Mouse (Mus musculus): Measurements from ENCODE around the gene Cnga4. TPM values are rescaled to one million over a fixed set of nuclear protein-coding genes. Genes with fewer than 3 reads are reported as not detected.
"Not testable (repeated sequence)": the region's sequence is repeated elsewhere in the genome, so short reads cannot be mapped to it uniquely, and the experiment has no call there.

Cnga4 gene
- polyA plus RNA-seq (2015; fragmentation: Nextera tagmentation; extraction: Ambion mirVana), result not detected in 2 replicates

DNA sequence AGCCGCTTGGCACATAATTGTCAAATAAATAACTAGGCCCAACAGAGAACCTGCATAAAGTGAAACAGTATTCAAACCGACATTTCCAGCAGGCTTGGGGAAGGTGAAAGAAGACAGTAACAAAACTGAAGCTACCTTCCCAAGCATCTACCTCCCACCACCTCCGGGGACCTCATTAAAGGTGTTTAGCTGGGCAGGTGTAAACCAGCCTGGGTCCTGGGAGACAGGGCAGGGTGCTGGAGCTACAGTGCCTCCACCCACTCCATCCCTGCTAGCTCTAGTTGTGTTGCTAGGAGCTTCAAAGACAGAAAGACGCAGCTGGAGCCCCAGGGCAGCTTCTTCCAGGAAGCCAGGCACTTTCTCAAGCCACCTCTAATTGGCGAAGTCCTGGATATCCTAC, at the start of gene Cnga4:
Cnga4 (plus strand) TSS at position 301 of the 400 bp plus-strand sequence.
- H3K9me3 ChIP-seq (replicated peaks; ENCODE audit: control insufficient read depth, low read length), result no peaks in the 10 kb centered on the region
- H3K27ac ChIP-seq (ENCODE audit: low read length), result no peak within 1 kb of the TSS
- no peak within 1 kb of the TSS for H3K4me3 ChIP-seq (ENCODE audit: low read depth, low read length)
- H3K9ac ChIP-seq (ENCODE audit: low read depth, low read length), result no peak within 1 kb of the TSS
- peaks cover 5% of the 10 kb centered on the region for H3K4me1 ChIP-seq (ENCODE audit: control insufficient read depth, low read depth, low read length)
- WGBS (ENCODE audit: insufficient replicate concordance), result 44% methylated on average over 5 of the region's 5 CpGs
- no peak within 1 kb of the TSS for H3K4me2 ChIP-seq (ENCODE audit: low read depth, low read length)
- ATAC-seq (ENCODE audit: low read depth), result no peak
- H3K36me3 ChIP-seq (ENCODE audit: control insufficient read depth, insufficient read depth), result no peaks in the 10 kb centered on the region
- H3K27me3 ChIP-seq (ENCODE audit: control insufficient read depth, insufficient read depth, low read depth, low read length), result no peaks in the 10 kb centered on the region

DNA sequence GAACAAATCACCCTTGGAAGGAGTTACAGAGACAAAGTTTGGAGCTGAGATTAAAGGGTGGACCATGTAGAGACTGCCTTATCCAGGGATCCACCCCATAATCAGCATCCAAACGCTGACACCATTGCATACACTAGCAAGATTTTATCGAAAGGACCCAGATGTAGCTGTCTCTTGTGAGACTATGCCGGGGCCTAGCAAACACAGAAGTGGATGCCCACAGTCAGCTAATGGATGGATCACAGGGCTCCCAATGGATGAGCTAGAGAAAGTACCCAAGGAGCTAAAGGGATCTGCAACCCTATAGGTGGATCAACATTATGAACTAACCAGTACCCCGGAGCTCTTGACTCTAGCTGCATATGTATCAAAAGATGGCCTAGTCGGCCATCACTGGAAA, 48.3 kb upstream of the Cnga4 start:
- not testable (repeated sequence) for H3K4me2 ChIP-seq (ENCODE audit: low read depth, low read length); H3K27me3 ChIP-seq (ENCODE audit: control insufficient read depth, insufficient read depth, low read depth, low read length); H3K4me3 ChIP-seq (ENCODE audit: low read depth, low read length); H3K9me3 ChIP-seq (replicated peaks; ENCODE audit: control insufficient read depth, low read length); H3K36me3 ChIP-seq (ENCODE audit: control insufficient read depth, insufficient read depth); ATAC-seq (ENCODE audit: low read depth); H3K9ac ChIP-seq (ENCODE audit: low read depth, low read length); H3K27ac ChIP-seq (ENCODE audit: low read length); H3K4me1 ChIP-seq (ENCODE audit: control insufficient read depth, low read depth, low read length)
- WGBS (ENCODE audit: insufficient replicate concordance), result no CpG with 5 or more reads among the region's 5 CpGs

DNA sequence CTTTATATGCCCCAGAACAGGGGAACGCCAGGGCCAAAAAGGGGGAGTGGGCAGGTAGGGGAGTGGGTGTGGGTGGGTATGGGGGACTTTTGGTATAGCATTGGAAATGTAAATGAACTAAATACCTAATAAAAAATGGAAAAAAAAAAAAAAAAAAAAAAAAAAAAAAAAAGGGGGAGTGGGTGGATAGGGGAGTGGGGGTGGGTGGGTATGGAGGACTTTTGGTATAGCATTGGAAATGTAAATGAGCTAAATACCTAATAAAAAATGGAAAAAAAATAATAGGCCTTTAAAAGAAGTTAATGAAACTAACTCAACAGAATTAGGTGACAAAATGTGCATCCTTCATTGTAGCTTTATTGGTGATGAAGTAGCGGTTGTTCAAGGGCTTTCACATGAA, 47.9 kb upstream of the Cnga4 start:
- H3K27me3 ChIP-seq (ENCODE audit: control insufficient read depth, insufficient read depth, low read depth, low read length); H3K4me1 ChIP-seq (ENCODE audit: control insufficient read depth, low read depth, low read length); H3K9ac ChIP-seq (ENCODE audit: low read depth, low read length); H3K4me3 ChIP-seq (ENCODE audit: low read depth, low read length); ATAC-seq (ENCODE audit: low read depth); H3K27ac ChIP-seq (ENCODE audit: low read length); H3K36me3 ChIP-seq (ENCODE audit: control insufficient read depth, insufficient read depth); H3K4me2 ChIP-seq (ENCODE audit: low read depth, low read length); H3K9me3 ChIP-seq (replicated peaks; ENCODE audit: control insufficient read depth, low read length): not testable (repeated sequence)
- WGBS (ENCODE audit: insufficient replicate concordance), result 76% methylated on average over 1 of the region's 2 CpGs

DNA sequence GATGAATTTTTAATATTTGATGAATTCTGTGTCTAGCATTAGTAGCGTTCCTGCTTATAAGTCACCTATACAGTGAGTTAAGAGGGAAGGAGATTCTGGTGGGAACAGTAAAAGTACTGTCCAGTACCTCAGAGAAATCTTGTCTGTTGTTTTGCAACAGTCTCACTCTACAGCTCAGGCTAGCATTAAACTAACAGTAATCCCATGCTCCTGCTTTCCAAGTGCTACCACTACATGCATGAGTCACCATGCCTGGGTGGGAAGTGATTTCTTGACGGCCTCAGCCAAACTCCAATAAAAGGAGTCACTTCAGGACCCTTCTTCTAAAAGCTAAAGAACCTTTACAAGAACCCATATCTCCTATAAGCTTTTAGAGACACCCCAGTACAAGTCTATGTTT, 42.7 kb upstream of the Cnga4 start:
- ATAC-seq (ENCODE audit: low read depth), result no peak
- H3K9me3 ChIP-seq (replicated peaks; ENCODE audit: control insufficient read depth, low read length), result no peaks in the 10 kb centered on the region
- 59% methylated on average over 2 of the region's 2 CpGs for WGBS (ENCODE audit: insufficient replicate concordance)
- no peaks in the 10 kb centered on the region for H3K36me3 ChIP-seq (ENCODE audit: control insufficient read depth, insufficient read depth)
- no peak overlapping the region for H3K4me3 ChIP-seq (ENCODE audit: low read depth, low read length)
- no peak overlapping the region for H3K4me2 ChIP-seq (ENCODE audit: low read depth, low read length)
- no peak overlapping the region for H3K9ac ChIP-seq (ENCODE audit: low read depth, low read length)
- no peaks in the 10 kb centered on the region for H3K27me3 ChIP-seq (ENCODE audit: control insufficient read depth, insufficient read depth, low read depth, low read length)
- H3K4me1 ChIP-seq (ENCODE audit: control insufficient read depth, low read depth, low read length), result no peaks in the 10 kb centered on the region
- H3K27ac ChIP-seq (ENCODE audit: low read length), result no peak overlapping the region

DNA sequence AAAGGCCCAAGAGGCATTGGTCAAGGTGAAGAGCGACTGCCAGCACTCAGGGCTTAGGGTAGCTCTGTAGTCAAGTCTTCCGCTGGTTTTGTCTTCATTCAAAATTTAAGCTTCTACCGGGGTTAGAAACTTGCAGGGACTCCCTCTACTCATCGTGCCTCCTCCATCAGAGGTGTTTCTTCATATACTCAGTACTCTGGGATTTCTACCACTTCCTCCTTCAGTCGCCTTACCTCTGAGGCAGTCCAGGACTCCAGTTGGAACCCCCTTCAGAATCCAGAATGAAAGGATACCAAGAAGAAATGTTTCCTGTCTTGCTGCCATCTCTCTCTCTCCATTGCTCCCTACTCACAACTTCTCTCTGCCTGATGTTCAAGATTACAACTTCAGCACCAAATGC, 37.1 kb upstream of the Cnga4 start:
- no peaks in the 10 kb centered on the region for H3K4me1 ChIP-seq (ENCODE audit: control insufficient read depth, low read depth, low read length)
- H3K4me3 ChIP-seq (ENCODE audit: low read depth, low read length), result no peak overlapping the region
- 0 out of 2 replicates have a peak, but pooled peaks cover 3% of the 10 kb centered on the region for H3K36me3 ChIP-seq (ENCODE audit: control insufficient read depth, insufficient read depth)

DNA sequence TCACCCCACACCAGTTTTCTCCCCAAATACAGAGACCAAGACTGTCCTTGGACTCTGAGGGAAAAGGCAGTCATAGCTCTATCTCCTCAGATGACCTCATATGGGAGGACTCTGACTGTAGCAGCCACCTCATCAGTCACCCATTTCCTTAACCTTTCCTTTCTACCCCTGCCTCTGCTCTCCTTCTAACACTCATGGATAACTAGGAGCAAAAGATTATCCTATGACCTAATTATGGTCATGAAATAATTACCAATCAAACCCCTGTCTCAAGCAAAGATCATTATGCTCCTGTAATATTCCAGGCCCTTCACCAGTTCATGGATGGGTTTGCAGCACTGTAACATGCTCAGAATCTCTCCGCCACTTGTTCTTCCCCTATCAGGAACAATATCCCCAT, 36.4 kb upstream of the Cnga4 start, which contains the start of gene Olfr692:
Olfr692 (plus strand) TSS at position 301 of the 400 bp plus-strand sequence.
- no peak within 1 kb of the TSS for H3K4me2 ChIP-seq (ENCODE audit: low read depth, low read length)
- WGBS (ENCODE audit: insufficient replicate concordance), result 50% methylated on average over 1 of the region's 1 CpGs
- no peaks in the 10 kb centered on the region for H3K27me3 ChIP-seq (ENCODE audit: control insufficient read depth, insufficient read depth, low read depth, low read length)
- H3K27ac ChIP-seq (ENCODE audit: low read length), result no peak within 1 kb of the TSS
- H3K9ac ChIP-seq (ENCODE audit: low read depth, low read length), result no peak within 1 kb of the TSS
- no peak for ATAC-seq (ENCODE audit: low read depth)
- no peaks in the 10 kb centered on the region for H3K4me1 ChIP-seq (ENCODE audit: control insufficient read depth, low read depth, low read length)
- H3K4me3 ChIP-seq (ENCODE audit: low read depth, low read length), result no peak within 1 kb of the TSS
- H3K36me3 ChIP-seq (ENCODE audit: control insufficient read depth, insufficient read depth), result 0 out of 2 replicates have a peak, but pooled peaks cover 3% of the 10 kb centered on the region
- no peaks in the 10 kb centered on the region for H3K9me3 ChIP-seq (replicated peaks; ENCODE audit: control insufficient read depth, low read length)

More for the DNA sequence above, 37.1 kb upstream of the Cnga4 start:
- Histone ChIP-seq H3K27me3 (ENCODE audit: control insufficient read depth, insufficient read depth, low read depth, low read length) (no peaks in the 10 kb centered on the region), H3K27ac (ENCODE audit: low read length) (no peak overlapping the region), H3K9me3 (replicated peaks; ENCODE audit: control insufficient read depth, low read length) (no peaks in the 10 kb centered on the region), H3K4me2 (ENCODE audit: low read depth, low read length) (no peak overlapping the region), H3K9ac (ENCODE audit: low read depth, low read length) (no peak overlapping the region)
- no peak for ATAC-seq (ENCODE audit: low read depth)
- 61% methylated on average over 5 of the region's 5 CpGs for WGBS (ENCODE audit: insufficient replicate concordance)

DNA sequence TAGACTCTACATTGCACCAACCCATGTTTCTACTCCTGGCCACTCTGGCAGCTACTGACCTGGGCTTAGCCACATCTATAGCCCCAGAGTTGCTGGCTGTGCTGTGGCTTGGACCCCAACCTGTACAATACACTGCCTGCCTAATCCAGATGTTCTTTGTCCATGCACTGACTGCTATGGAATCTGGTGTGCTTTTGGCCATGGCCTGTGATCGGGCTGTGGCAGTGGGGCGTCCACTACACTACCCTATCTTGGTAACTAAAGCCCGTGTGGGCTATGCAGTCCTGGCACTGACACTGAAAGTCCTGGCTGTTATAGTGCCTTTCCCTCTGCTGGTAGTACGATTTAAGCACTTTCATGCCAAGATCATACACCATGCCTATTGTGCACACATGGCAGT, 35.8 kb upstream of the Cnga4 start:
- Histone ChIP-seq H3K9me3 (replicated peaks; ENCODE audit: control insufficient read depth, low read length) (no peaks in the 10 kb centered on the region), H3K4me3 (ENCODE audit: low read depth, low read length) (no peak overlapping the region), H3K27me3 (ENCODE audit: control insufficient read depth, insufficient read depth, low read depth, low read length) (no peaks in the 10 kb centered on the region), H3K27ac (ENCODE audit: low read length) (no peak overlapping the region), H3K36me3 (ENCODE audit: control insufficient read depth, insufficient read depth) (0 out of 2 replicates have a peak, but pooled peaks cover 3% of the 10 kb centered on the region), H3K4me2 (ENCODE audit: low read depth, low read length) (no peak overlapping the region), H3K4me1 (ENCODE audit: control insufficient read depth, low read depth, low read length) (peaks cover 2% of the 10 kb centered on the region; the same call in 1 of the 2 replicates), H3K9ac (ENCODE audit: low read depth, low read length) (no peak overlapping the region)
- WGBS (ENCODE audit: insufficient replicate concordance), result 61% methylated on average over 4 of the region's 4 CpGs
- no peak for ATAC-seq (ENCODE audit: low read depth)

DNA sequence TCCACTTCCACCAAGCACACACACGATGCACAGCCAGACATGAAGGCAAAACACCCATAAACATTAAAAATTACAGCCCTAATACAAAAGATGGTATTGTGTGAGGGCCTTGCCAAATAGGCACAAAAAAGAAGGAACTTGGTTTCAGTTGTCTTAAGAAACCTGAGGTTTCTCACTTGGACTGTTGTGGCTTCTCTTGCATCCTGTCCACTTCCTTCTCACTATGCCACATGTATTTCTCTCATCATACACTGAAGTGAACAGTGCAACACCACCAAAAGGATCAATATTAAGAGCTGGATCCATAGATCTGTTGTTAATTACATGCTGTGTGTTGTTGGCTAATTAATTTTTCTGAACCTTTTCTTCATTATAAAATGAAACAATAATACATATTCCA, 31.5 kb upstream of the Cnga4 start:
- no peaks in the 10 kb centered on the region for H3K9me3 ChIP-seq (replicated peaks; ENCODE audit: control insufficient read depth, low read length)
- WGBS (ENCODE audit: insufficient replicate concordance), result 18% methylated on average over 1 of the region's 1 CpGs

DNA sequence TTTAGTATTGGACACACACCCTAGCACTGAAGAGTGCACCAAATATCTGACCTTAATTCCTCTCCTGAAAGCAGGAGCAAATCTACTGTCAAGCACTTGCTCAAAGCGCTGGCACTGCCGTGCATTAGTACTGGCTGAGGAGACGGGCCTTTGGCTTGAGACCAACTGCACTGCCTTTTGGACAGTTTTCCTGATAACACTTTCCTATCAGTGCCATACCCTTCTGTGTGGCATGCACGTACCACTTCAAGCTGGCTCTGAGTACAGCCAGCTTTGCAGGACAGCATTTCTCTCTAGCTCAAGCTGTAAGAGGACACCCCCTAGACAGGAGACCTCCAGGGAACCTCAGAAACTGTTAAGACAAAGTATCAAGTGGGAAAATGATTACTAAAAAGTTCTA, 30.9 kb upstream of the Cnga4 start:
- Histone ChIP-seq H3K27me3 (ENCODE audit: control insufficient read depth, insufficient read depth, low read depth, low read length) (no peaks in the 10 kb centered on the region), H3K4me3 (ENCODE audit: low read depth, low read length) (no peak overlapping the region), H3K36me3 (ENCODE audit: control insufficient read depth, insufficient read depth) (peaks cover 11% of the 10 kb centered on the region; the same call in 1 of the 2 replicates), H3K9ac (ENCODE audit: low read depth, low read length) (no peak overlapping the region), H3K27ac (ENCODE audit: low read length) (no peak overlapping the region), H3K4me2 (ENCODE audit: low read depth, low read length) (no peak overlapping the region), H3K4me1 (ENCODE audit: control insufficient read depth, low read depth, low read length) (peaks cover 4% of the 10 kb centered on the region; the same call in 1 of the 2 replicates), H3K9me3 (replicated peaks; ENCODE audit: control insufficient read depth, low read length) (no peaks in the 10 kb centered on the region)
- ATAC-seq (ENCODE audit: low read depth), result peak; percentile 55; the same call in 1 of the 2 replicates
- 29% methylated on average over 4 of the region's 4 CpGs for WGBS (ENCODE audit: insufficient replicate concordance)

More for the DNA sequence above, 31.5 kb upstream of the Cnga4 start:
- H3K27ac ChIP-seq (ENCODE audit: low read length), result no peak overlapping the region
- H3K4me1 ChIP-seq (ENCODE audit: control insufficient read depth, low read depth, low read length), result peaks cover 4% of the 10 kb centered on the region; the same call in 1 of the 2 replicates
- H3K36me3 ChIP-seq (ENCODE audit: control insufficient read depth, insufficient read depth), result 0 out of 2 replicates have a peak, but pooled peaks cover 6% of the 10 kb centered on the region
- H3K4me3 ChIP-seq (ENCODE audit: low read depth, low read length), result no peak overlapping the region
- 0 out of 2 replicates have a peak, but pooled peaks have one; percentile 22 for ATAC-seq (ENCODE audit: low read depth)
- H3K4me2 ChIP-seq (ENCODE audit: low read depth, low read length), result no peak overlapping the region
- H3K9ac ChIP-seq (ENCODE audit: low read depth, low read length), result no peak overlapping the region
- H3K27me3 ChIP-seq (ENCODE audit: control insufficient read depth, insufficient read depth, low read depth, low read length), result no peaks in the 10 kb centered on the region

All from liver, embryonic 16.5 days (tissue).